Mouse (Mus musculus): Measurements from ENCODE around the gene Nmnat1. TPM values are rescaled to one million over a fixed set of nuclear protein-coding genes. Genes with fewer than 3 reads are reported as not detected.

Gene Nmnat1
- total and polyA plus RNA-seq, 3 experiments: 19.8 to 22.3 TPM; not detected in 1

DNA sequence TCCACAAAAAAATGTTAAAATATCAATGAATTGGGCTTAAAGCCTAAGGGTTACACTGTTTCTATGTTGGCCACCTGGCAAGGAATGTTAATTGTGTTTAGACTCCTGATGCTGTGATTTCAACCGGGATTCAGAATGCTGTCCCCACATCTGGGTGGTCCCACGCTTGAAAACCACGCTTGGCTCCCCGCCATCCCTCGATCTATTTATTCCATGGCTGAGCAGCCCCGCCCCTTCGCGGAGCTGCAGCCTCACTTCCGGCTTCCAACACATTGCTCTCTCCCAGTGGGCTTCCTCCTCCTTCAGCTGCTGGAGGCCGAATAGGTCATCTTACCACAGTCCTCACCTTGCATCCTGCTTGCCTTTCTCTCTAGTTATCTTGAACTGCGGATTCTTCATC lies 39.1 kb downstream of the Nmnat1 start:
- Histone ChIP-seq H3K27me3 (ENCODE audit: control insufficient read depth in 1 of 2, insufficient read depth in 2 of 2, low read length in 2 of 2) (no peaks in the 10 kb centered on the region), H3K79me2 (ENCODE audit: control insufficient read depth, insufficient read depth, low read length, poor library complexity) (no peaks in the 10 kb centered on the region; the same call in 1 of the 2 replicates), H3K4me3 (ENCODE audit: control insufficient read depth in 1 of 2, insufficient read depth in 1 of 2, low read depth in 2 of 2, low read length in 2 of 2) (peak overlapping the region; percentile 52 to 67), H3K9me3 (replicated peaks; ENCODE audit: insufficient read depth, low read length) (no peaks in the 10 kb centered on the region), H3K36me3 (ENCODE audit: control insufficient read depth in 1 of 2, insufficient read depth in 2 of 2, low read length in 2 of 2) (peaks cover 0 to 17% of the 10 kb centered on the region in 2 experiments; a peak in 2 of 4 replicates), H3K9ac (ENCODE audit: control insufficient read depth, low read depth, low read length, poor library complexity, severe bottlenecking) (peak overlapping the region; percentile 64), H3K4me1 (ENCODE audit: control insufficient read depth in 1 of 2, insufficient read depth in 2 of 2, low read length in 2 of 2) (peaks cover 7 to 15% of the 10 kb centered on the region in 2 experiments; a peak in 3 of 4 replicates), H3K27ac (ENCODE audit: control insufficient read depth, low read depth, low read length) (peak overlapping the region; percentile 68)
- 0 out of 2 replicates have a peak, but pooled peaks have one; percentile 17 for TF ChIP-seq ETS1 (IDR thresholded peaks at IDR 0.05; ENCODE audit: low read depth, low read length)
- TF ChIP-seq ZNF384 (IDR thresholded peaks at IDR 0.05; ENCODE audit: low read depth, low read length): no peak
- TF ChIP-seq TBP (IDR thresholded peaks at IDR 0.05; ENCODE audit: low read depth, low read length): peak; percentile 68; the same call in 1 of the 2 replicates
- TF ChIP-seq RCOR1 (IDR thresholded peaks at IDR 0.05; ENCODE audit: low read depth, low read length): no peak; the same call in 1 of the 2 replicates
- peak in 1 of 2 experiments; percentile 44; a peak in 2 of 4 replicates for TF ChIP-seq POLR2A (IDR thresholded peaks at IDR 0.05; ENCODE audit: control insufficient read depth in 1 of 2, insufficient read depth in 1 of 2, low read depth in 1 of 2, low read length in 2 of 2, poor library complexity in 1 of 2)
- no peak for TF ChIP-seq CHD1 (IDR thresholded peaks at IDR 0.05; ENCODE audit: low read depth, low read length)
- TF ChIP-seq ELF1 (IDR thresholded peaks at IDR 0.05; ENCODE audit: low read depth, low read length): peak; percentile 88
- DNase-seq (ENCODE audit: low read depth, low spot score): peak; percentile 89

DNA sequence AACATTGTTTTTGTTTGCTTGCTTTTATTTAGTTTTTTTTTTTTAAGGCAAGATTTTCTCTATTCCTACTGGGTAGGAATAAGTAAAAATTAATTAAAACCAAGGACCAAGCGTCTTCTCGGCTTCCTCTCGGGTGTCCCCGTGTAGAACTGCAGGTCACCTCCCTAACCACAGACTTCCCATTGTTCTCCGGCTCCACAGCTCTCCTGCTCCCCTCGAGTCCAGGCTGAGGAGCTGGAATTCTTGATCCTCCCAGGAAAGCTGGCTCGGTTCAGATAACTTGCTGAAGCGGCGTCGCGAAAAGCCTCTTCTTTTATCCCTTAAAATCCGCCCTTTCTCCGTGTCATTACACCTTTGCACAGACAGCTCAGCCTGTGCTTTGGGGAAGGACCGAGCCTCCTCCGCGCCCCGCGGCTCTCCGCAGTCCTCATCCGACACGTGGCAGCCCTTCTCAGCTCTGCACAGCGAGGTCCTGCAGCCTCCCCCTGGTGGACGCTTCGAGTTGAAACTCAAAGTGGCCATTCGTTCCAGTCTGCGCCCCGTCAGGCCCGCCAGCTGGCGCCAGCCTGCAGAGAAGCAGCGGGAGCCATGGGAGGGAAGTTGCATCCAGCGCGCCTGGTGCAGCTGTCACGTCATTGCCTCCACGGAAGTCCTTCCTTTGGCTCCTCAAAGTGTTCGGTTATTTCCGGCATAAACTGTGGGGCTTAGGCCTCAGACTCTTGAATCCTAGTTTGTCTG lies 39.9 kb downstream of the Nmnat1 start:
- Histone ChIP-seq H3K27ac (ENCODE audit: control insufficient read depth, low read depth, low read length) (peak overlapping the region; percentile 68), H3K4me3 (ENCODE audit: control insufficient read depth in 1 of 2, insufficient read depth in 1 of 2, low read depth in 2 of 2, low read length in 2 of 2) (peak overlapping the region; percentile 52 to 67), H3K36me3 (ENCODE audit: control insufficient read depth in 1 of 2, insufficient read depth in 2 of 2, low read length in 2 of 2) (peaks cover 0 to 22% of the 10 kb centered on the region in 2 experiments; a peak in 2 of 4 replicates), H3K4me1 (ENCODE audit: control insufficient read depth in 1 of 2, insufficient read depth in 2 of 2, low read length in 2 of 2) (peaks cover 10 to 18% of the 10 kb centered on the region in 2 experiments), H3K9me3 (replicated peaks; ENCODE audit: insufficient read depth, low read length) (no peaks in the 10 kb centered on the region), H3K27me3 (ENCODE audit: control insufficient read depth in 1 of 2, insufficient read depth in 2 of 2, low read length in 2 of 2) (no peaks in the 10 kb centered on the region), H3K9ac (ENCODE audit: control insufficient read depth, low read depth, low read length, poor library complexity, severe bottlenecking) (peak overlapping the region; percentile 64), H3K79me2 (ENCODE audit: control insufficient read depth, insufficient read depth, low read length, poor library complexity) (no peaks in the 10 kb centered on the region; the same call in 1 of the 2 replicates)
- DNase-seq (ENCODE audit: low read depth, low spot score): peak; percentile 93
- TF ChIP-seq MEF2A (IDR thresholded peaks at IDR 0.05; ENCODE audit: extremely low read depth, insufficient replicate concordance, low read depth, low read length, poor library complexity, severe bottlenecking) (no peak), MYC (IDR thresholded peaks at IDR 0.05; ENCODE audit: low read depth, low read length) (peak; percentile 96), USF2 (IDR thresholded peaks at IDR 0.05; ENCODE audit: borderline replicate concordance in 1 of 2, insufficient read depth in 1 of 2, low read depth in 1 of 2, low read length in 2 of 2) (no peak), MYB (IDR thresholded peaks at IDR 0.05; ENCODE audit: low read depth, low read length) (no peak), TAL1 (IDR thresholded peaks at IDR 0.05; ENCODE audit: low read length) (no peak), UBTF (IDR thresholded peaks at IDR 0.05; ENCODE audit: borderline replicate concordance, insufficient read depth, low read depth, low read length) (peak; percentile 96), BHLHE40 (IDR thresholded peaks at IDR 0.05; ENCODE audit: borderline replicate concordance, low read depth, low read length) (peak; percentile 38; the same call in 1 of the 2 replicates), TBP (IDR thresholded peaks at IDR 0.05; ENCODE audit: low read depth, low read length) (peak; percentile 60; the same call in 1 of the 2 replicates), SMC3 (IDR thresholded peaks at IDR 0.05; ENCODE audit: low read depth, low read length) (peak; percentile 64), CHD2 (IDR thresholded peaks at IDR 0.05; ENCODE audit: low read length) (no peak), MAZ (IDR thresholded peaks at IDR 0.05; ENCODE audit: low read depth, low read length) (peak; percentile 74; the same call in 1 of the 2 replicates), GATA1 (IDR thresholded peaks at IDR 0.05; ENCODE audit: low read depth, low read length) (no peak), EP300 (IDR thresholded peaks at IDR 0.05; ENCODE audit: low read depth in 1 of 2, low read length in 2 of 2) (peak in 1 of 2 experiments; percentile 3; a peak in 2 of 4 replicates), CHD1 (IDR thresholded peaks at IDR 0.05; ENCODE audit: low read depth, low read length) (0 out of 2 replicates have a peak, but pooled peaks have one; percentile 44), HCFC1 (IDR thresholded peaks at IDR 0.05; ENCODE audit: low read depth, low read length) (peak; percentile 69), NRF1 (IDR thresholded peaks at IDR 0.05; ENCODE audit: insufficient read depth, low read depth, low read length, poor library complexity, severe bottlenecking) (0 out of 2 replicates have a peak, but pooled peaks have one; percentile 6), JUND (IDR thresholded peaks at IDR 0.05; ENCODE audit: low read depth, low read length) (no peak), POLR2AphosphoS2 (IDR thresholded peaks at IDR 0.05; ENCODE audit: low read length) (no peak; the same call in 1 of the 2 replicates), TCF12 (IDR thresholded peaks at IDR 0.05; ENCODE audit: low read depth, low read length) (no peak), ZC3H11A (IDR thresholded peaks at IDR 0.05; ENCODE audit: low read depth, low read length) (peak; percentile 33; the same call in 1 of the 2 replicates), SIN3A (IDR thresholded peaks at IDR 0.05; ENCODE audit: low read length) (peak; percentile 93), RCOR1 (IDR thresholded peaks at IDR 0.05; ENCODE audit: low read depth, low read length) (peak; percentile 26; the same call in 1 of the 2 replicates), KAT2A (conservative IDR thresholded peaks at IDR 0.05; ENCODE audit: low read depth, low read length) (no peak; the same call in 1 of the 2 replicates), NELFE (IDR thresholded peaks at IDR 0.05; ENCODE audit: low read depth, low read length) (peak; percentile 75)

Data from MEL (cell line).